Mouse (Mus musculus): ENCODE results near the gene Tnc. TPM values are rescaled to one million over a fixed set of nuclear protein-coding genes. Genes with fewer than 3 reads are reported as not detected.
A peak's percentile ranks its signal among the peaks of the same experiment; 100 is the strongest.

Tnc gene
- polyA plus RNA-seq, 1 experiment from 2014 or later: 41.1 TPM

DNA sequence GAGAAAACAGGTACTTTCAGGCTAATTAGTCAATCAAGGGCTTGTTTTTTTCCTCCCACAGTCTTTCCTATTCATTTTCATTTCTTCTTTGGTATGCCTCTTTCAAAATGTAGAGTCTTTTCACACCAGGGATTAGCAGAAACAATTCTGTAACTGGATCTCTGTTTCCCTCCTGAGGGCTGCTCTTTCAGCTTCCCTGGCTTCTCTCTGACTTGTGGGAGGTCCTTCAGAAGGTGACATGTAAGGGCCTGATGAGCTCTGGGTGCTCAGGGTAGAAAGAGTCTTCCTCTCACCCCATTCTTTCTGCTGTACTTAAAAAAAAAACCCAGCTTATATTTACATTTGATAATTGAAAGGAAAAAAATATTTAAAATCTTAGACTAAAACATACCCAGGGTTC lies 60.2 kb downstream of the Tnc start:
- Histone ChIP-seq H3K4me3 (no peak overlapping the region), H3K36me3 (no peaks in the 10 kb centered on the region), H3K4me1 (peaks cover 29% of the 10 kb centered on the region), H3K9me3 (no peaks in the 10 kb centered on the region), H3K27ac (peak overlapping the region; percentile 63), H3K9ac (no peak overlapping the region), H3K27me3 (no peaks in the 10 kb centered on the region), H3K4me2 (no peak overlapping the region)
- no peak for ATAC-seq (ENCODE audit: borderline replicate concordance, extremely low read depth, low FRiP score, low TSS enrichment)

DNA sequence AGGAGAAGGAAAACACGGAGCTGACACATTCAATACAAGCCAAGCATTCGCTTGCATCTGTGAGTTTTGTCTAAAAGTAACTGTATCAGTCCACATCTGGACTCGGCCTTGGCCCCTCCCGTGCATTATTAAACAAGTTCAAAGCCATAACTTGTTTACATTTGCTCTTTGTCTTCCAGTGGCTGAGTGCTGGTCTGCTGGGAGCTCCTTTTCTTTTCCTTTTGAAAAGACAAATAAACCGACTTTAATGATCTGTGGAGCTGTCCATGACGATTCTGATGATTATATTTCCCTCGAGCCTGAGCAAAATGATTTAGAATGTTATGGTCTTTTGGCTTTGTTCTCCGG lies 63.7 kb downstream of the Tnc start:
- peak overlapping the region; percentile 13; the same call in 1 of the 2 replicates for H3K4me2 ChIP-seq
- peak overlapping the region; percentile 71 for H3K27ac ChIP-seq
- no peaks in the 10 kb centered on the region for H3K9me3 ChIP-seq
- H3K27me3 ChIP-seq: no peaks in the 10 kb centered on the region
- H3K36me3 ChIP-seq: no peaks in the 10 kb centered on the region
- peaks cover 42% of the 10 kb centered on the region for H3K4me1 ChIP-seq
- ATAC-seq (ENCODE audit: borderline replicate concordance, extremely low read depth, low FRiP score, low TSS enrichment): peak; percentile 79; the same call in 1 of the 2 replicates
- H3K9ac ChIP-seq: no peak overlapping the region
- no peak overlapping the region for H3K4me3 ChIP-seq
- WGBS: 7% methylated on average over 8 of the region's 8 CpGs

DNA sequence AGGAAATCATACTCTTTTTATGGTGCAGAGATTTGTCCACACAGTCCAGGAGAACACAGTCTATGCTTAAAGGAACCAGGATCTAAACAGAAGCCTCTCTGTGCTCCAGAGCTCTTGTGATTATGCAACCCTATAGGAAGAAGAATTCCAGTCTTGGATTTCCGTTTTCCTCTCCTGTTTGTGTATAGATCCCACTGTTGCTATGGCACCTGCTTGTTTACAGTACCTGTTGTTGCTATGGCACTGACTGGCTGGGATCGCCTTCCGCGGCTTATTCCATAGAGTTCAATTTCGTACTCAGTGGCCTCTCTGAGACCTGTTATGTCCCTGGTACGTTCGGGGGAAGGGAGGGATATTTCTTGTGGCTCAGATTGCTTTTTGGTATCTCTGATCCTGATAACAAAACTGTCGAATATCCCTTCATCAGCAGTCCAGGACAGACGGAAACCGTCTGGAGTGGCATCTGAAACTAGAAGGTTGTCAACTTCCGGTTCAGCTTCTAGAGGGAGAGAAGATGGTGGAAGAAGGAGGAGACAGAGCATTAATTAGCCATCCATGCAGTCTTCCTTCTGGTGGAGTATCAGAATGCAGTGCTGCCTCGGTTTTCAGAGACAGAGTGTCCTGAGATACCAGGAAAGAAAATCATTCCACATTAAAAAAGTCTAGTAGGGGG lies 64.3 kb downstream of the Tnc start:
- Histone ChIP-seq H3K4me3 (no peak overlapping the region), H3K27me3 (no peaks in the 10 kb centered on the region), H3K36me3 (no peaks in the 10 kb centered on the region), H3K4me1 (peaks cover 42% of the 10 kb centered on the region), H3K9me3 (no peaks in the 10 kb centered on the region), H3K4me2 (peak overlapping the region; percentile 13; the same call in 1 of the 2 replicates), H3K9ac (no peak overlapping the region), H3K27ac (peak overlapping the region; percentile 71)
- no peak for ATAC-seq (ENCODE audit: borderline replicate concordance, extremely low read depth, low FRiP score, low TSS enrichment)
- WGBS: 19% methylated on average over 12 of the region's 12 CpGs

DNA sequence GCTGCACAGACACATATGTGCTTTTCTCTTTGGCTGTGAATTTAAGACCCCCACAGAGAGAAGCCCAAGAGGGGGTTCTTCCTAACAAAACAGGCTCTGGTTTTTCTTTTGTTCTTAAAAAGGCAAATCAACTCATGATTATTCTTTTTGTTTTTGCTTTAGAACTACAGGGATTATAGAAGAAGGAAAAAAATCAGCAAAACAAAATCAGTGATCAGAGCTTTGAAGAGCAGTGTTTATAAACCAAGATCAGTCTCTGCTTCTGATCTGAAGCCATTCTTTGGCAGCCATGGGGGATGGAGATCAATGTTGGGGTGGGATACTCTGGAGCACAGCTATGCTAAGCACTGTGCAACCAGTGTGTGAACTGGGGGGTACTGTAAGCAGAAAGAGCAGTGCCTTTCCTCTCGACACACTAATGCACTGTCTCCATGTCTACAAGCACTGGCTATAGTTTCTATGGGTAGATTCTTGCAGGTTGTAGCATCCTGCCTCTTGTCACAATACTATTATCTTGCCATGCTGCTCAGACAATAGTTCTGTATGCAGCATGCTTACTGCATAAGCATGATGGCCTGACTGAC lies 66.5 kb downstream of the Tnc start:
- 52% methylated on average over 1 of the region's 1 CpGs for WGBS
- H3K4me1 ChIP-seq: peaks cover 36% of the 10 kb centered on the region
- no peak overlapping the region for H3K4me2 ChIP-seq
- H3K27me3 ChIP-seq: no peaks in the 10 kb centered on the region
- H3K9ac ChIP-seq: no peak overlapping the region
- H3K4me3 ChIP-seq: no peak overlapping the region
- H3K36me3 ChIP-seq: no peaks in the 10 kb centered on the region
- H3K9me3 ChIP-seq: no peaks in the 10 kb centered on the region
- no peak for ATAC-seq (ENCODE audit: borderline replicate concordance, extremely low read depth, low FRiP score, low TSS enrichment)
- H3K27ac ChIP-seq: peak overlapping the region; percentile 58; the same call in 1 of the 2 replicates

DNA sequence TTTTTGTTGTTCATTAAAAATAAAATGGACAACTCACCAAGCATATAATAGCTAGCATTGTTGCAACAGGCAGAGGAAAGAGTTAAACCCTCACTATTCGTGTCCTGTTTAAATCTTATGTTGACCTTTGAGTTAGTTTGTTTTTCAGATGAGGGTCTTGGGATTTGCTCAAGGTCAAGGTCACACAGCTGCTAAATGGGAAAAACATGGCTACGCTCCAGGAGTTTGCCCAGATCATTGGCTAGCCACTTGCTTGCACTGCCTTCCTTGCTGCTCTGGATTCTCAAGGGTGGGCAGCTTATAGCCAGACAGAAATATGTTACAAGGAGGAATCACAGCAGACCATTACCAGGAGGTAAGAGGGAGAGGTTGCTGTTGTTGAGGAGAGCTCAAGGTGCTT lies 67.2 kb downstream of the Tnc start:
- peak overlapping the region; percentile 58; the same call in 1 of the 2 replicates for H3K27ac ChIP-seq
- 29% methylated on average over 2 of the region's 2 CpGs for WGBS
- no peak overlapping the region for H3K4me3 ChIP-seq
- no peak overlapping the region for H3K4me2 ChIP-seq
- no peaks in the 10 kb centered on the region for H3K27me3 ChIP-seq
- H3K9me3 ChIP-seq: no peaks in the 10 kb centered on the region
- no peak for ATAC-seq (ENCODE audit: borderline replicate concordance, extremely low read depth, low FRiP score, low TSS enrichment)
- H3K9ac ChIP-seq: no peak overlapping the region
- H3K4me1 ChIP-seq: peaks cover 36% of the 10 kb centered on the region
- no peaks in the 10 kb centered on the region for H3K36me3 ChIP-seq

DNA sequence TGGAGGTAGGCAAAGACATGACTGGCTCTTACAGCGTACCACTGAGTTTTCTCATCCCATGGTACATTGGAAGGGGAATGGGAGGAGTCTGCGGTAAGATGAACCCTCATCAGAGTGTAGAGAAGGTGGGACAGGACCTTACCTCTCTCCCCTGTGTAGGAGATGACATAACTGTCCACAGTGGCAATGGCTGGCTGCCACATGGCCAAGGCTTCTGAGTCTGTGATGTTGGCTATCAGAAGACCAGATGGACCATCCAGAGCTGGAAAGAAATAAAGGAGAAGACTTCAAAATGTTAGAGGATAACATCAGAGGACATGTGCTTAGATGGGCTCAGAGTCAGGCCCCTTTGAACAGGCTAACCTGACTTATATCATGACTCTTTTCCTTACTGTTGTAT lies 74.3 kb downstream of the Tnc start:
- 0 out of 2 replicates have a peak, but pooled peaks cover 4% of the 10 kb centered on the region for H3K4me1 ChIP-seq
- no peak for ATAC-seq (ENCODE audit: borderline replicate concordance, extremely low read depth, low FRiP score, low TSS enrichment)
- H3K36me3 ChIP-seq: 0 out of 2 replicates have a peak, but pooled peaks cover 9% of the 10 kb centered on the region
- no peaks in the 10 kb centered on the region for H3K27me3 ChIP-seq
- no peak overlapping the region for H3K27ac ChIP-seq
- no peak overlapping the region for H3K4me3 ChIP-seq
- no peak overlapping the region for H3K4me2 ChIP-seq
- WGBS: 95% methylated on average over 2 of the region's 2 CpGs
- H3K9ac ChIP-seq: no peak overlapping the region
- H3K9me3 ChIP-seq: no peaks in the 10 kb centered on the region

DNA sequence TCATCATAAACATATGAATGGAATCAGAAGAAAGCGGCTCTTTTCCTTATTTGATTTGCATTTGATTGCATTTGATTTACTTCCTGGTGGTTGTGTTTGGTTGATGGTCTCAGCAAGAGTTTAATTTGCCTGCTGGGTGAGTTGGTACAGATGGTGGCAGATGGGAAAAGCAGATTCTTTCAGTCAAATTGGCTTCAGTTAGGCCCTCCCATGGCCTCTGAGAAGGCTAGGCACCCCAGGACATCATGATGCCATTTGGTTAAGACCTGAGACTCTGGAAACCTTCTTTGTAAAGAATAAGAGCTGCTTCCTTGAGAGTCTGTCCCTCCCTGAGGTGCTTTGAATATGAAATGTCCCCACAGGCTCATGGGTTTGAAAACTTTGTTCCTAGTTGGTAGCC lies 75.1 kb downstream of the Tnc start:
- no peak for ATAC-seq (ENCODE audit: borderline replicate concordance, extremely low read depth, low FRiP score, low TSS enrichment)
- Histone ChIP-seq H3K4me3 (no peak overlapping the region), H3K27ac (no peak overlapping the region), H3K4me2 (no peak overlapping the region), H3K36me3 (0 out of 2 replicates have a peak, but pooled peaks cover 9% of the 10 kb centered on the region), H3K9me3 (no peaks in the 10 kb centered on the region), H3K9ac (no peak overlapping the region), H3K27me3 (no peaks in the 10 kb centered on the region), H3K4me1 (0 out of 2 replicates have a peak, but pooled peaks cover 4% of the 10 kb centered on the region)
- WGBS: 85% methylated on average over 1 of the region's 1 CpGs

DNA sequence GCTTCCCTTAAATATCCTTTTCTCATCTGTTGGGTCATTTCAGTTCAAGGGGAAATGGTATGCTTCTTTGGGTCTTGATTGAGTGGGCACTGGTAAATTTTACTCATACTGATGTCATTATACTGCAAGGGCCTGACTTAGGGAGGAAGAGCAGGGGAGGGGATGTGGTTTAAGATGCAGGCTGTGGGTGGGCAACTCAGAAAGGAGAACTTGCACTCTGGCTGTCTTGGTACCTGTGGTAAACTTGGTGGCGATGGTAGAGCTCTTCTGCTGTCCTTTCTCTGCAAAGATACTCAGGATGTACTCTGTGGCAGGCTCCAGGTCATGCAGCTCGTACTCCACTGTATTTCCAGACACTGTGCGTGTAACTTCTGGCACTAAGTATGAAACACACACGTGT lies 75.9 kb downstream of the Tnc start:
- no peak for ATAC-seq (ENCODE audit: borderline replicate concordance, extremely low read depth, low FRiP score, low TSS enrichment)
- no peaks in the 10 kb centered on the region for H3K9me3 ChIP-seq

DNA sequence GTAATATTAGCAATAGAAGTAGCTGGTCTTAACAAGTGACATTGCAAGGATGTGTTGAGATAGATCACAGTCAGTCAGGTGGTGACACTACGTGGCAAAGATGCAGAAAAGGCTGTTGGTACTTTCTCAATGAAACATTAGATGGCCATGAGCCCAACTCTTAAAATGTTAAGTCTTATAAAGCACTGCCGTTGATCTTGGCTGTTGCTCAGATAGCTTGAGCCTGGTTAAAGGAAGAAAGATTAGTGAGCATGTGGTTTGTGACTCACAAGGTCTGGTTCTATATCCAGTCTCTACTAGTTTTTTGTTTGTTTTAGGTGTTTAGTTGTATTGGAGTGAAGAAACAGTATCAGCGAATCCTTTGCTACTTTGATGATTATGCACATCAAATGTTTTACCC lies 76.9 kb downstream of the Tnc start:
- H3K9ac ChIP-seq: no peak overlapping the region
- WGBS: 85% methylated on average over 3 of the region's 3 CpGs
- no peaks in the 10 kb centered on the region for H3K9me3 ChIP-seq
- H3K4me2 ChIP-seq: no peak overlapping the region
- no peaks in the 10 kb centered on the region for H3K27me3 ChIP-seq
- H3K27ac ChIP-seq: no peak overlapping the region
- no peaks in the 10 kb centered on the region for H3K4me1 ChIP-seq
- no peak overlapping the region for H3K4me3 ChIP-seq
- ATAC-seq (ENCODE audit: borderline replicate concordance, extremely low read depth, low FRiP score, low TSS enrichment): no peak
- H3K36me3 ChIP-seq: 0 out of 2 replicates have a peak, but pooled peaks cover 9% of the 10 kb centered on the region

More for the DNA sequence above, 75.9 kb downstream of the Tnc start:
- Histone ChIP-seq H3K27ac (no peak overlapping the region), H3K27me3 (no peaks in the 10 kb centered on the region), H3K4me2 (no peak overlapping the region), H3K9ac (no peak overlapping the region), H3K36me3 (0 out of 2 replicates have a peak, but pooled peaks cover 9% of the 10 kb centered on the region), H3K4me1 (no peaks in the 10 kb centered on the region), H3K4me3 (no peak overlapping the region)
- WGBS: 79% methylated on average over 4 of the region's 4 CpGs

DNA sequence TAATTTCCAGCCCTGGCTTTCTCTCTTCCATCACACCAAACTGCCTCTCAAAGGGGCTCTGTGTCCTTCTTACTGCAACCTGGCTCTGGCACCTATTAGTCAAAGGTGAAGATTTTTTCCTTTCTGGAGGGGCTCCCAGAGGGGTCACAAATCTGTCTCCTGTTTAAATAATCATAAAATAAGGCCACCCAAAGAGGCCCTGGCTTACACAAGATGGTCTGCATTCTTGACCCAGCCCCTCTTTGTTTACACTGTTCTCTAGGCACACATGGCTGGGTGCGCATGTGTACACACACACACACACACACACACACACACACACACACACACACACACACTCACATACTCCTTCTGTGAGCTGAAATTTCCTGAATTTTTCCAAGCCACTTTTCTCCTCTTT lies 83.4 kb downstream of the Tnc start:
- Histone ChIP-seq H3K36me3 (no peaks in the 10 kb centered on the region; the same call in 1 of the 2 replicates), H3K4me2 (no peak overlapping the region), H3K4me3 (no peak overlapping the region), H3K4me1 (0 out of 2 replicates have a peak, but pooled peaks cover 8% of the 10 kb centered on the region), H3K9me3 (no peaks in the 10 kb centered on the region), H3K27me3 (no peaks in the 10 kb centered on the region), H3K27ac (no peak overlapping the region), H3K9ac (no peak overlapping the region)
- WGBS: 8% methylated on average over 1 of the region's 1 CpGs
- ATAC-seq (ENCODE audit: borderline replicate concordance, extremely low read depth, low FRiP score, low TSS enrichment): no peak; the same call in 1 of the 2 replicates

DNA sequence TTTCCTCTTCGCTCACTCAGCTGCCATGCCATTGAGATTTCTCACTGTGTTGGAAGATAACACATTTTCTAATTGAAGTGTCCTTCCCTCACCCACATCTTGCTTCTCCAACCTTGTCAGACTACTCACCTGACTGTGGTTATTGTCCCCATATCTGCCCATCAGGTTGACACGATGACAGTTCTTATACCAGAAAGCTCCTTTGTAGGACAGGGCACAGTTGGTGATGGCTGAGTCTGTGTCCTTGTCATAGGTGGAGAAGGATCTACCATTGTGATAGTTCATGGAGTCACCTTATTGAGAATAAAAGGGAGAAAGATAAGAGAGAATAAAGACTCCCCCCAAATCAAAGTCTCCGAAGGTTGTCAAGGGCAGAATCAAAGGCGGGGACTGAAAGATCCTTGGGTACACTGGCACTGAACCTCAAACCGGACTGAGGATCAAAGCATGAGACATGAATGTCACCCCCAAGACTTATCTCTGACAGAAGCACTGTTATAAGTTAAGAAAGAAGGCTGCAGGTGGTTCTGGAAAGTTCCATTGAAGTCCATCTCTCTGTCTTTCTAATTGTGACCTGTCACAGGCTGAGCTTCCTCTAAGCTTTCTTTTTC lies 84.9 kb downstream of the Tnc start:
- 0 out of 2 replicates have a peak, but pooled peaks cover 8% of the 10 kb centered on the region for H3K4me1 ChIP-seq
- H3K27ac ChIP-seq: no peak overlapping the region
- no peaks in the 10 kb centered on the region; the same call in 1 of the 2 replicates for H3K36me3 ChIP-seq
- 90% methylated on average over 5 of the region's 5 CpGs for WGBS
- no peaks in the 10 kb centered on the region for H3K27me3 ChIP-seq
- no peak overlapping the region for H3K4me2 ChIP-seq
- no peak overlapping the region for H3K4me3 ChIP-seq
- H3K9me3 ChIP-seq: no peaks in the 10 kb centered on the region
- no peak for ATAC-seq (ENCODE audit: borderline replicate concordance, extremely low read depth, low FRiP score, low TSS enrichment)
- no peak overlapping the region for H3K9ac ChIP-seq

DNA sequence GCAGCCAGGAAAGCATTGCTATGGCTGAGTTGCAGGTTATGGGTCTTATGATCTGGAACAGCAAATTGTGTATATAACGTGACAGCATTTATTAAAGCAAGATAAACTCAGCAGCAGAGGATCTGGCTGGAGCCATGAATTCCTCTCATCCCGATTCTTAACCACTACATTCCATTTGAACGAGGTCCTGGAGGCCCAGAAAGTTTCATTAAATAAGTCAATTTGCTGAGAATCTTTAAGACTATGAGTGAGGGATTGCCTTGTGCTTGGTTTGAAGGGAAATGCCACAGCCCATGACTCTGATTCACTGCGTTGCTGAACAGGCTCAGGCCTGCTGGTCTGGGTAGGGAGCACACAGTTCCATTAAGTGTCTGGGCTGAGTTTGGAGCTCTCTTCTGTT lies 88.2 kb downstream of the Tnc start:
- 40% methylated on average over 4 of the region's 4 CpGs for WGBS
- Histone ChIP-seq H3K9ac (no peak overlapping the region), H3K27ac (peak overlapping the region; percentile 41; the same call in 1 of the 2 replicates), H3K36me3 (no peaks in the 10 kb centered on the region; the same call in 1 of the 2 replicates), H3K4me2 (no peak overlapping the region), H3K27me3 (no peaks in the 10 kb centered on the region), H3K4me3 (no peak overlapping the region), H3K4me1 (0 out of 2 replicates have a peak, but pooled peaks cover 8% of the 10 kb centered on the region), H3K9me3 (no peaks in the 10 kb centered on the region)
- ATAC-seq (ENCODE audit: borderline replicate concordance, extremely low read depth, low FRiP score, low TSS enrichment): no peak; the same call in 1 of the 2 replicates

Data from lung, embryonic 15.5 days (tissue).